Mouse (Mus musculus): ENCODE results near the gene Pfkm.

Pfkm gene

DNA sequence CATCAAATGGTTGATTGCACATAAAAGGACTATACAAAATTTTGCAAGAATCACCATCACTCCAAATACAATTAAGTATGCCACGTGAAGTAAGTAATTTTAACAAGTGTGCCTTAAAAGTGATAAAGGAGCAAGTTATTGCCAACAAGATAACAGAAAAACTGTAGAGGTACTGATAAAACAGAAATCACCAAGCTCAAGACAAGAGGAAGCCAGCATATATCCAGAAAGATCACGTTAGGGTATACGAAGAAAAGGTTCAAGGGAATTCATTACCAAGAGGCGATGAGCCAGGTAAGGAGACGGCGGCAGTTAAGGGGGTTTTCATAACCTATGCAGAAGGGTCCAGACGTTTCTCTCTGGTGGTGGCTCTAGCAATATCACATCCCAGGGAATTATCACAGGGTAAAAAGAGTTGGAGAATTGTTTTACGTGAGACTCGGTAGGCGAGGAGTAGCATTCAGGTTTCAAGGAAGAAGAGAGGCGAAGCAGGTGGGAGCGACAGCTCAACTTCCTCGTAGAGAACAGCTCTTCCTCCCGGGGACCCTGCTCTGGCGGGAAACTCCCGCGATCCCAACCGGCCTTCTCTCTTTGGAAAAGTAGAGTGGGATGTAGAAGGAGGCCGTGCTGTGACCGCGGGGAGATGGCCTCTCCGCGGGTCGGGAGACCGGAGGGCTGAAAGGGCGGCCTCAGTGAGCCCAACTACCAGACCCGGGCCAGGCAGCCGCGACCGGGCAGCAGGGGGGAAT is at the start of gene Pfkm:
Pfkm (plus strand) TSS at position 218 of the 749 bp plus-strand sequence.
- in situ Hi-C loops (cut with MboI, MseI) = loop anchor here (5.0 to 25.0 kb wide), 4 partner anchors 60 to 1505 kb away; no protein-coding TSS in a partner anchor

DNA sequence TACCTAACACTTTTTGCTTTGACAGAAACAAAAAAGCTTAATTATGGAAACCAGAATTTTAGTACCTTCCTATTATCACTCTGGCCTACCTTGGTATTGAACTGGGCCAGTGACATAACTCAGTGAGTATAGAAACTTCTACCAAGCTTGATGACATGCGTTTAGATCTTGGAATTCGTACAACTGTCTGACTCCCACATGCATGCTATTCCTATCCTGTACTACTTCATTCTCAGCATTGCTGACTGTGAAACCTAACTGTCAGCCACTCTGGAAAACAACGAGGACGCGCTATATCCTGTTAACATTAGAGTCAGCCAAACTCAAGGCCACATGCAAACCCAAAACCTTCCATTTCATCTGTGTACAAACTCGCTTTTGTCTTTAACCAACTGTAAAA is 48.4 kb upstream of the Pfkm start:
- in situ Hi-C loops (cut with MboI, MseI) = no loop called here

DNA sequence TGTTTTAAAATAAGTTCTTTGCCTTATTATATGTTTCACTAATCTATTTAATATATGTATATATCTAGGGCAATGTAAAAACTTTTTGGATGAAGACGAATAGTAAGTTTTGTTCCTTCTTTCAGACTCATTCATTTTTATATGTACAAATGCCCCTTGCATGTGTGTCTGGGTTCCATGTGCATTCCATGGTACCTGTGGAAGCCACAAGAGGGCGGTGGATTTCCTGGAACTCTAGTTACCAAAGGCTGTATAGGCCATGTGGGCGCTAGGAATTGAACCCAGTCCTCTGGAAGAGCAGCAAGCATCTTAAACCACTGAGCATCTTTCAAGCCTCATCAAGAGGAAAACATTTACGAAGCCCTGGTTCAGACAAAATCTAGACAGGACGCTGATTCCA is 48.0 kb upstream of the Pfkm start:
- in situ Hi-C loops (cut with MboI, MseI) = no loop called here

GRCm38 (mm10) chr15:98048918-98049700 is 43.3 kb upstream of the Pfkm start:
- in situ Hi-C loops (cut with MboI, MseI) = no loop called here

DNA sequence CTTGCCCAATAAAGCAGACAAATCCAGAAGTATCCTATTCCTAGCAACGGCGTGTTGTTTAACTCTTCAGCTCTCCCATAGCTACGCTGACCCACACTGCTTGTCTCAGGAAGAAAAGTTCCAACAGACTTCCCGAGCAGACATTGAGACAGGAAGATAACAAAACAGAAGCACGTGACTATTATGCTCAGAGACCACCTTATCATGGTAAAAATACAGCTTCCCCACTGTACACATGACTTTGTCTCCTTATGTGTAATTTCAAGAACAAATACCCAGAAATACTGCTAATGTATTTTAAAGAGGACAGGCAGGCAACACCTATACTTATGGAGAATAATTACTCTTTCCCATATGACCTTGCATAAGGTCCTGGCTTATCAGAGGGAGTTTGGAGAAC is 40.7 kb upstream of the Pfkm start:
- in situ Hi-C loops (cut with MboI, MseI) = loop anchor here (10.0 kb wide), 1 partner anchor 1427 kb away; no protein-coding TSS in a partner anchor

GRCm38 (mm10) chr15:98055246-98055645 is 37.1 kb upstream of the Pfkm start:
- in situ Hi-C loops (cut with MboI, MseI) = loop anchor here (10.0 kb wide), 1 partner anchor 1430 kb away; no protein-coding TSS in a partner anchor

DNA sequence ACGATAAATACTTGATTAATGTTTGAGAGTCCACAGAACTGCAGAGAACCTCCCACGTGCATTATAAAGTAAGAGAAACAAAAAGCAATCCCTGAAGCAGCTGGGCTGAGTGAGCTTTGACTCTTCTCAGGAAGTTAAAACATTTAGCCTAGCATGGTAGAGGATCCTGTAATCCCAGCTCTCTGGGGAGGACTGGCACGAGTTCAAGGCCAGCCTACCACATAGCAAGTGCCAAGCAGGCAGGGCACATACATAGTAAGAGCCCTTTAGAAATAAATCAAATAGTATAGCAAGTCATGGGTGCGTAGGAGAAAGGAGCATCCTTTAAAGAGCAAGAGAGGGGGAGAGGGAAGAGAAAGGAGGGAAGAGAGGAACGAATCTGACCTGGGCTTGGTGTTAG is 26.5 kb upstream of the Pfkm start:
- in situ Hi-C loops (cut with MboI, MseI) = no loop called here

DNA sequence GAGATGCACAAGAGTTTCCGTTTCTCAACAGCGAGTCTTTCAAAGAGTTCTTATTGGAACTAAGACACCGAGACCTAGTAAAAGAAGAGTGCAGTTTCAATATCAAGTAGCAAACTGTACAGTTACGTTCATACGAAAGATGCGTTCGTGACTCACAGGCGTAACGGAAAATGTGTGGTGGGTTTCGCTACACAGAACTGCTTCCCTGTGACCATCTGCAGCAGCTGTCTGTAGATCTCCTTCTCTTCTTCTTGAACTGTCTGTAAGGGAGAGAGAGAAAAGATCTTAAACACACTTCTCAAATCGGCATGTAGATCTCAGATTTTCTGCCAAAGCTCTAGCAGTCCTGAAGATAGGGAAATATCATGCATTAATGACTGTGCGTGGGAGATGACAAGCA is 25.8 kb upstream of the Pfkm start:
- in situ Hi-C loops (cut with MboI, MseI) = no loop called here

DNA sequence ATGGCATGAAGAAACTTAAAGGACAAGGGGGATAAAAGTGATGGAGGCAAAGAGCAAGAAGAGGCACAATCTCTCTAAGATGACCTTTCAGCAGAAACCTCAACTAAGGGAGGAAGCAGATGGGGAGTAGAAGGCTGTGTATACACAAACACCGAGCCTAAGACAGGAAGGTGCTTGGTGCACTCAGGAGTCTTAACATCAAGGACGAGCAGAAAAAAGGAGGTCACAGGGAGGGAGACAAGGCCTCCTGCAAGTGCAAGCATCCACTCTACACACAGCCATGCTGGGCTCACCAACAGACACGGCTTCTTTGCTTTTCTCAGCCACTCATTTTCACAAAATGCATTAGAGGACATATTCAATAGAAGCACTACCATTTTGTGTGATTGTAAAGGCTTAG is 24.9 kb upstream of the Pfkm start:
- in situ Hi-C loops (cut with MboI, MseI) = no loop called here

- in situ Hi-C loops (cut with MboI, MseI) = no loop called here
Measured at GRCm38 (mm10) chr15:98068506-98068905, 23.9 kb upstream of the Pfkm start.

DNA sequence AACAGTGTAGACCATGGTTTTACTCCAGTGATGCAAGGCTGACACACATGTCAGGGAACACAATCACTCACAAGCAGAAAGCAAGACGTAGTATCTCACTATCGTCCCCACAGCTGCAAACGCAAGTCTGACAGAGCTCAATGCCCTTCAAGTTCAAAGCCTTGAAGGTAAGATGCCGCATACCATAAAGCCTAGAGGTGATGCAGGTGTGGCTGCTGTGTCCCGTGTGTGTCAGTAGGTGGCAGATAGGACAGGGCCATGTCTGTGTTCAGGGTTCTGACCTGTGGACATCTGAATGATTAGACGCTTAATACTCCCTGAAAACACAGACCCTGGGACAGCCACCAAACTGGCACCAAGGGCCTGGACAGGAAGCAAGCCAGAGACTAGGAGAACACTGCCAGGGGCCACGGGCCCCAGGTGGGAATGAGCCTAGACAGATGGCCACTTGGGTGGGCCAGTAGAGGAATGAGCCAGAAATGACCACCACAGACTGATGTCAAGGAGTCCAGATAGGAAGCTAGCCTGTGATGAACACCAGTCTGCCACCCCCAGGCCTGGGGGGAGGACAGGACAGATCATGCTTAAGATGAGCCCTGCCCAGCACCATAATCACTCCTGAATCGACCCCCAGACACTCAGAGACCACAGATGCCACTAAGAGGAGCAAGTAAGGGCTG is 22.7 kb upstream of the Pfkm start:
- in situ Hi-C loops (cut with MboI, MseI) = no loop called here

- in situ Hi-C loops (cut with MboI, MseI) = no loop called here
Measured at GRCm38 (mm10) chr15:98070376-98070775, 22.0 kb upstream of the Pfkm start.

DNA sequence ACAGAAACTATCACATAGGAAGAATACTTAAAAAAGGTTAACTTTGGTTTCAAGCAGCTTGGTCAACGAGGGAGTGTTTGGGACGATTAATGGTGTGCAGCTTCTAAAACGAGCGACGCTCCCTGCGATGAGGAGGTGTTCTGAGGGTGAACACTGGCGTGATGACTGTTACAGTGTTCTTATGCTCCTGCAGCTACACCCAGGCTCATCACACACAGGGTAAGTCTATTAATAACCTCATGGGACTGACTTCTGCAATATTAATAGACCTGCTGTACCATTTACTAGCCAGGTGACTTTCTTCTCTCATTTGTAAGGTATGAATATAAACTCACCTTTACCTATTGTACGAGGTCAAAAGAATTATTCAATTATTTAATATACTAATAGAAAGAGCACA is 17.9 kb upstream of the Pfkm start:
- in situ Hi-C loops (cut with MboI, MseI) = no loop called here

DNA sequence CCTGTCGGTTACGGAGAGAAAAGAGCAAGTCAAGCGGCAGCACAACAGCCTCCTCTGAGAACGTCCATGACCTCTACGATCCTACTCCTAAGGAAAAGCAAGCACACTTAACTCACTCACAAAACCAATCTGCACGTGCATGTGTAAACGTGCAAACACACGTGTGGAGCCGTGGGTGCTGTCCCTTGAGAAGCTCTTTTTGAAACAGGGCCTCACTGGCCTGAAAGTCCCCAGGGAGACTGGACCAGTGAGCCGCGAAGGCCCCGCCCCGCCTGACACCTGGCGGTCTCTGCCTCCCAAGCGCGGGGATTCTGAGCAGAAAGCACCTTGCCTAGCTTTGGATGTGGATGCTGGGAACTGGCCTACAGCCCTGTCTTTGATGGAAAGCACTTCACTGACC is 17.4 kb upstream of the Pfkm start:
- in situ Hi-C loops (cut with MboI, MseI) = loop anchor here (25.0 kb wide), 1 partner anchor 1488 kb away; no protein-coding TSS in a partner anchor

GRCm38 (mm10) chr15:98076901-98077300 is 15.5 kb upstream of the Pfkm start:
- in situ Hi-C loops (cut with MboI, MseI) = loop anchor here (25.0 kb wide), 1 partner anchor 1490 kb away; no protein-coding TSS in a partner anchor

DNA sequence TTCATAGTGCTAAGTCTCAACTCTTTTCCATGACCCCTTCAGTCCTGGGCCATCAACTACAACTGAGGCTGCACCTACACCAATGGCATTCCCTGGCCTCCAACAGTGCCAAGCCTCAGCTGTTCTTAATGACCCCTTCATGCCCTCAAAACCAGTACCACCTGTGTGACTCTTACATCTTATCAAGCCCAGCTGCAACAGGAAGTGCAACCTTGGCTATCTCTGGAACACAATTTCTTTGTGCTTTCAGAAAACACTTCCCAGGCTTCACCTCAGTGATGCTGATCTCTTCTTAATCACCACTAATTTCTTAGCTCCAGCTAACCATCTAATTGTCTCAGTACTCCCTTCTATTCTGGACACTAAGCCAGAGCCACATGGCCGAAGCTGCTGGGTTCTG is 3.5 kb upstream of the Pfkm start:
- in situ Hi-C loops (cut with MboI, MseI) = loop anchor here (25.0 kb wide), 1 partner anchor 1502 kb away; no protein-coding TSS in a partner anchor

GRCm38 (mm10) chr15:98089421-98090183 is 2.8 kb upstream of the Pfkm start:
- in situ Hi-C loops (cut with MboI, MseI) = loop anchor here (5.0 to 25.0 kb wide), 4 partner anchors 63 to 1502 kb away; no protein-coding TSS in a partner anchor

DNA sequence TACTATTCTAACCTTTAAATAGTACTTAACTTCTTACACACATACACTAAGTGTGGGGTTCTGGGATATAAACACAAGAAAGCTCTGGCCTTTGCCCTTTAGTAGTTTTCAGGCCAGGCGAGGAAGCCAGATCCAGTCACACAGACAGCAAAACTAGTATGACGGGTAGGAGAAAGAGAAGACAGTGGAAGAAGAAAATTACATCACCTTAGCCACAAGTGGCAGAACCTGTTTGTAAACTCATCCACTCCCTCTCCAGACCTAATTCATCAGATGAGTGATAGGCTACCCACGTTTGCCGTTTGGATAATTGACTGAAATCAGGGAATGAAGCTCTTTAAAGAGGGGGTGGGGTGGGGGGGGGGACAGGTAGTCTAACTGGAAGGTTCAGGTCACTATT is 548 bp upstream of the Pfkm start:
- in situ Hi-C loops (cut with MboI, MseI) = loop anchor here (5.0 to 25.0 kb wide), 4 partner anchors 60 to 1505 kb away; no protein-coding TSS in a partner anchor

GRCm38 (mm10) chr15:98093121-98094011 is 977 bp downstream of the Pfkm start, which contains the start of gene Senp1:
Gene Senp1, minus strand, starts transcription at chr15:98093744.
- in situ Hi-C loops (cut with MboI, MseI) = loop anchor here (5.0 to 25.0 kb wide), 4 partner anchors 59 to 1506 kb away; no protein-coding TSS in a partner anchor

DNA sequence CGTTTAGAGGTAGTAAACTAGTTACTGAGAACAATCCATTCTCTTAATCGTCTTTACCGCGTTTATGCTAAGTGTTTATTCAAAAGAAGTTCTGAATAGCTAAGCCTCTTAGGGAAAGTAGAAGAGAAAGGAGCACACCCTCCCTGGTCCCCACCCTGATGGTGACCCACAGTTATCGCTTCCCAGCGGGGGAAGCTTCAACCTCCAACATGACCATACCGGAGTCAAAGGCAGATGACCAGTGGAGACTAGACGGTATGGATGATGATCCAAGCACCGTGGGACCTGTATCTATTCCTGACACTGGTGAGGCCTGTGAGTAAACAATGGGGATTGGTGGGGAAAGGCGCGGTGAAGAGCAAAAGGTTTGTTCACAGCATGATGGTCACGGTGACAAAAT is 2.5 kb downstream of the Pfkm start:
- in situ Hi-C loops (cut with MboI, MseI) = loop anchor here (5.0 to 25.0 kb wide), 4 partner anchors 57 to 1508 kb away; no protein-coding TSS in a partner anchor

Data from regulatory T cell (primary cell).